Mouse (Mus musculus): ENCODE measurements around the gene Pank2.

DNA sequence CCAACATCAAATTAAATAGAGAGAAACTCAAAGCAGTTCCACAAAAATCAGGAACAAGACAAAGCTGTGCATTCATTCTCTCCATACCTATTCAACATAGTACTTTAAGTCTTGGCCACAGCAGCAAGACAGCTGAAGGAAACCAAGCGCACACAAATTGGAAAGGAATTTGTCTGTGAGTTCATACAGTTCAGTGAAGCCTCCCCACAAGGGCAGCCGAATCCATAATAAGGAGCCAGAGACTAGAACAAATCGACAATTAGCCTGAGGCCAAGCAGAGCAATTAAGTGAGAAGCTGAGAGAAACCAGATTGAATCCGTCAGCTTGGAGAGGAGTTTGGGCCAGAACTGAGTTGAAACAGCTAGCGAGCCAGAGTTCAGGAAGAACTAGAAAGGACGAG lies 57.1 kb downstream of the Pank2 start:
- no peak for TF ChIP-seq CTCF (IDR thresholded peaks at IDR 0.05; ENCODE audit: low read depth, low read length)
- TF ChIP-seq POLR2A (IDR thresholded peaks at IDR 0.05; ENCODE audit: borderline replicate concordance, low read depth, low read length): no peak

All from bone marrow macrophage, adult 2 months (primary cell).